Mouse (Mus musculus) monocyte, adult 5-6 weeks (primary cell): ENCODE measurements around the gene 1600014C23Rik. TPM values are rescaled to one million over a fixed set of nuclear protein-coding genes. Genes with fewer than 3 reads are reported as not detected.

Experiments used
- ATAC-seq: fragments of 153-309, 156-312 bp; replicated peaks from 2 replicates; pipeline ENCODE4 v1.8.0; 2017; ENCODE audit warnings: mild to moderate bottlenecking; ENCODE audit not compliant: low TSS enrichment, insufficient number of reproducible peaks, severe bottlenecking, poor library complexity, low FRiP score
- total RNA-seq: library from RNA; stranded (forward); fragments of 200-1000, 200-491, 200-594 nt; gene quantifications from 3 replicates; pipeline ENCODE4 v1.2.3, GENCODE M21; 2017

Gene 1600014C23Rik
- total RNA-seq, 1 experiment from 2014 or later = not detected

GRCm38 (mm10) chr17:45699039-45699740, 34.5 kb downstream of the 1600014C23Rik start:
- ATAC-seq = no peak

DNA sequence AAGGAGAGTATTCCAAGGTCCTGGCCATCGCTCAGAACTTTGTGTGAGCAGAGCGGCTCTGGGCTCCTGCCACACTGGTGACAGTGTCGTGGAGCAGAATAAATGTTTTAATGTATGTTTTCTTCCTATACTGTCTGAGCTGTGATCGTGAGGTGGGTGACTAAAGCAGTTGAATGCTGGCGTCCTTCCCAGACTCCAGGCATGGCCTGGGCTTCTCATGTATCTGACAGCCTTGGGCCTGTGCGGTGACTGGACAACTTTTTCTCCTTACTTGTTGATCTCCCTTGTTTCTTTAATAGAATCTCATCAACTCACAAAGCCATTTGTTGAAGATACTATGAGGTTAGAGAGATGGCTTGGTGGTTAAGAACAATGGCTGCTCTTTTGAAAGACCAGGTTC, 35.3 kb downstream of the 1600014C23Rik start:
- ATAC-seq = no peak

DNA sequence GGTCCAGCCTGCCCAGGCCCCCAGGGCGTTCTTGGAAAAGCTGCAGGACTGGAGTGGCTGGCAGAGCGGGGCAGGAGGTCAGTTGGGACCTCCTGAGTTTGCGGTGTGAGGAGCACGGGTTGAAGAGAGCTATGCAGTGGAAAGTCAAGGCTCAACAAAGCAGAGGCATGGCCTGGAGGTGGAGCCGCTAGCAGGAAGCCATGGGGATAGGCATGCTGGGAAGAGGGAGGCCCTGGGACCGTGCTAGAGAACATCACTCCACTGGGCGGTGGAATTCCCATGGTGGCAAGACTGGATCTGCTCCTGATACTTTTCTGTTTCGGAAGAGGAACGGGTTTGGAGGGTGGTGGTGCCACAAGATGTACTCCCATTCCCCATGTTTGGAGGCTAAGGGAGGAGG, 36.7 kb downstream of the 1600014C23Rik start:
- no peak for ATAC-seq

GRCm38 (mm10) chr17:45695227-45696120, 38.2 kb downstream of the 1600014C23Rik start:
- no peak for ATAC-seq

- no peak for ATAC-seq
Measured at GRCm38 (mm10) chr17:45693812-45694565, 39.7 kb downstream of the 1600014C23Rik start.

- ATAC-seq = no peak
Measured at GRCm38 (mm10) chr17:45692159-45692558, 41.5 kb downstream of the 1600014C23Rik start.

- no peak for ATAC-seq
Measured at GRCm38 (mm10) chr17:45690044-45690443, 43.6 kb downstream of the 1600014C23Rik start.

- ATAC-seq = no peak
Measured at GRCm38 (mm10) chr17:45689120-45689519, 44.5 kb downstream of the 1600014C23Rik start.

DNA sequence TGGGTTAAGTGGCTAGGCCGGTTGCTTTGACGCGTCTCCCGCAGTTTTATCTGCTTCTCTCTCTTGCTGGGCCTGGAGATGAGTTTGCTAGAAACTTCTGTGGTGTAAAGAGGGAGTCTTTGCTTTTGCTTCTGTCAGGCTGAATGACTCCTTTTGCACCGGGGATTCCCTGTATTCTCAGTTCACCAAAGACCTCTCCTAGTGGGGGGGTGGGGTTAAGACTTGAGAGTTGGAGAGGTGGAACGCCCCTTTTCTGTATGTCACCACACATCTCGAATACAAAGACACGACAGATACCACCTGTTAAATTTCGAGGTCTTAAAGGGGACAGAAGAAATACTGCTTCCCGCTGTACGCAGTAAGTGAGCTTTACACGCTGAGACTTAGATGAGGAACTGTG, 46.9 kb downstream of the 1600014C23Rik start, which contains the start of gene Tmem63b:
TSS of gene Tmem63b (minus strand) at position 190 of the 400 bp plus-strand sequence.
- no peak; the same call in 1 of the 2 replicates for ATAC-seq

- ATAC-seq = peak; percentile 51
Measured at GRCm38 (mm10) chr17:45686093-45686619, 47.5 kb downstream of the 1600014C23Rik start, which contains the start of gene Mrpl14. Gene Mrpl14, plus strand, starts transcription at chr17:45686322.

GRCm38 (mm10) chr17:45685171-45686092, 48.2 kb downstream of the 1600014C23Rik start:
- ATAC-seq = peak; percentile 23

DNA sequence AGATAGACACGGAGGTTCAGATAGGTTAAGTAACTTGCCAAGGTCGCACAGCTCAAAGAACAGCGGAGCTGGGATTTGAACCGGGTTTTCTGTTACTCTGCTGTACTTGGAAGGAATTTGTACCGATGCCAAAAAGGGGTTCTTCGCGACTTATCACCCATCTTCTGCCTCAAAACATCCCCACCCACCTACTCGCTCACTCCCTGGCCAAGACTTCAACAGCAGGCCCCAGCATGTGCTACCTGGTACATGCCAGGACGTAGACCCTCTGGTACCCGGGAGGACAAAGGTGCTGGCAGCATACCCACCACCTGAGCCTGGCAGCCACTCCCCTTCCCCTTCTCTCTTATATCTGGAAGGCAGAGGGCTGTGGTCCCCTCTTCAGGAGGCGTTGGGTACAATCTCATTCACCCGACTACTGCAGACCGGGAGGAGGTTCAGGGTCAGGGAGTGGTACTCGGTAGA, 48.9 kb downstream of the 1600014C23Rik start:
- no peak for ATAC-seq

Other genes starting within 250 kb of the 1600014C23Rik start
- 3.1 to 5.3 TPM (median 4.3 TPM) in 3 replicates for gene Aars2, start 227.0 kb downstream of the 1600014C23Rik start, total RNA-seq
- not detected in 3 replicates for gene Tcte1, start 210.4 kb downstream of the 1600014C23Rik start, total RNA-seq
- gene Tmem151b, start 184.2 kb downstream of the 1600014C23Rik start, total RNA-seq = 0.10 to 0.32 TPM in 2 of 3 replicates, not detected in the other
- 55.6 to 60.0 TPM (median 55.9 TPM) in 3 replicates for gene Nfkbie, start 178.1 kb downstream of the 1600014C23Rik start, total RNA-seq
- gene Slc35b2, start 170.0 kb downstream of the 1600014C23Rik start, total RNA-seq = 26.7 to 47.1 TPM (median 39.0 TPM) in 3 replicates
- gene Hsp90ab1, start 160.6 kb downstream of the 1600014C23Rik start, total RNA-seq = 826 to 1,618 TPM (median 1,101 TPM) in 3 replicates
- 34.4 to 64.6 TPM (median 37.8 TPM) in 3 replicates for gene Slc29a1, start 134.2 kb downstream of the 1600014C23Rik start, total RNA-seq
- not detected in 3 replicates for gene Mymx, start 131.7 kb downstream of the 1600014C23Rik start, total RNA-seq
- gene Capn11, start 74.5 kb downstream of the 1600014C23Rik start, total RNA-seq = 0.68 TPM in 1 of 3 replicates, not detected in the others
- gene Mrpl14, start 47.5 kb downstream of the 1600014C23Rik start, total RNA-seq = 7.8 to 26.8 TPM (median 18.1 TPM) in 3 replicates
- 17.1 to 29.0 TPM (median 19.7 TPM) in 3 replicates for gene Tmem63b, start 46.9 kb downstream of the 1600014C23Rik start, total RNA-seq